Mouse (Mus musculus) macrophage (primary cell): ENCODE data around the gene Kcnd2. TPM values are rescaled to one million over a fixed set of nuclear protein-coding genes. Genes with fewer than 3 reads are reported as not detected.
"Not testable (repeated sequence)": the region's sequence is repeated elsewhere in the genome, so short reads cannot be mapped to it uniquely, and the experiment has no call there.

ENCODE experiments used
- H3K27ac ChIP-seq: fragments of 350-480 bp; formaldehyde crosslinking; 2 replicates; pipeline ENCODE4 v1.9.0; 2021
- H3K36me3 ChIP-seq: fragments of 350-480 bp; formaldehyde crosslinking; 2 replicates; pipeline ENCODE4 v1.9.0; 2021; ENCODE audit errors: inconsistent target
- H3K4me3 ChIP-seq: fragments of 350-480 bp; formaldehyde crosslinking; 2 replicates; pipeline ENCODE4 v1.9.0; 2021; ENCODE audit errors: inconsistent target
- H3K79me2 ChIP-seq: fragments of 350-480 bp; formaldehyde crosslinking; 2 replicates; pipeline ENCODE4 v1.9.0; 2021; ENCODE audit errors: inconsistent target
- WGBS: methylation state at CpG from one replicate; pipeline ENCODE4 v1.1.7; 2026; ENCODE audit warnings: inconsistent platforms; ENCODE audit not compliant: missing documents; 5-methylcytosine and 5-hydroxymethylcytosine counted together
- polyA plus RNA-seq: library from polyadenylated mRNA; stranded (reverse); fragments of 250-400 nt; gene quantifications from 3 replicates; pipeline ENCODE4 v1.2.4, GENCODE M21; 2018; ENCODE audit warnings: inconsistent platforms

Kcnd2 gene
- polyA plus RNA-seq, 1 experiment from 2014 or later, result not detected

DNA sequence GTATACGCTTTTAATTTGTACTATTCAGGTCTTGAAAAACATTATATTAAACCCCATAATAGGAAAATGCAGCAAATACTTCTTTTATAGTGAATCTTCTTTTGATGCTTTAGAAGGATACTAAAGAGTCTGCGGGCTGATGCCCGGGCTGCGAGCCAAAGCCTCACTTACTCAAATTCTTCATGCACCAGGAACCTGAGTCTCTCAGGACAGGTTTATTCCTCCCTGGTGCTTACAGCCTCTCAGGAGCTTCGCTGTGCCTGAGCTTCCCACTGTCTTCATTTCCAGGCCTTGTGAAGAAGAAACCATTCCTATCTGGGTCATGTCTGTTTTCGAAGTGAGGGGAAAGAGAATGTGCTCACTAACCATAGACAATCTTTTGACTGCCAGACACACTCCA, 106.1 kb downstream of the Kcnd2 start:
- no peak overlapping the region for H3K27ac ChIP-seq
- H3K79me2 ChIP-seq, result no peaks in the 10 kb centered on the region
- 88% methylated on average over 6 of the region's 6 CpGs for WGBS
- no peaks in the 10 kb centered on the region for H3K36me3 ChIP-seq
- H3K4me3 ChIP-seq, result no peak overlapping the region

- 90% methylated on average over 4 of the region's 4 CpGs for WGBS
Observed at GRCm38 (mm10) chr6:21322211-21322610, 106.9 kb downstream of the Kcnd2 start.

DNA sequence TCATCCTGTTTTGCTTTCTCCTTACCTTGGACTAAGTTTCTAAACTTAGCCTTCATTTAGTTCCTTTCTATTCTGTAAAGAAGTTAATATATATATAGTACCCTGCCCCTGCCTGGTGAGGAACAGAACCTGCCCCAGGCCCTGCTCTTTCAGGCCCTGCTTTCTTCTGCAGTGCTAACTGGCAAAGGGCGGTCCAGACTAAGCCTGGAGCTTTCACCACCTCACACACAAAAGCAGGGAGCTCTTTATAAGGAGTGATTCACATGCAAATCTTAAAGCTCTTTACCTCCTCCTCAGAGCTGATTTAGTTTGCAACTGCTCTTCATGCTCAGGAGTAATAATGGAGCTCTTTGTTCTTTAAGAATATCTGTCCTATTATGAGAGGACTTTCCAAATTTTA, 109.9 kb downstream of the Kcnd2 start:
- Histone ChIP-seq H3K27ac (no peak overlapping the region), H3K36me3 (no peaks in the 10 kb centered on the region), H3K79me2 (no peaks in the 10 kb centered on the region), H3K4me3 (no peak overlapping the region)
- WGBS, result 81% methylated on average over 1 of the region's 1 CpGs

More at GRCm38 (mm10) chr6:21322211-21322610, 106.9 kb downstream of the Kcnd2 start:
- Histone ChIP-seq H3K27ac (no peak overlapping the region), H3K79me2 (no peaks in the 10 kb centered on the region), H3K4me3 (no peak overlapping the region), H3K36me3 (no peaks in the 10 kb centered on the region)

- H3K4me3 ChIP-seq, result no peak overlapping the region
- H3K79me2 ChIP-seq, result no peaks in the 10 kb centered on the region
- no peaks in the 10 kb centered on the region for H3K36me3 ChIP-seq
- H3K27ac ChIP-seq, result no peak overlapping the region
- 11% methylated on average over 4 of the region's 4 CpGs for WGBS
Observed at GRCm38 (mm10) chr6:21327081-21327737, 111.9 kb downstream of the Kcnd2 start.

DNA sequence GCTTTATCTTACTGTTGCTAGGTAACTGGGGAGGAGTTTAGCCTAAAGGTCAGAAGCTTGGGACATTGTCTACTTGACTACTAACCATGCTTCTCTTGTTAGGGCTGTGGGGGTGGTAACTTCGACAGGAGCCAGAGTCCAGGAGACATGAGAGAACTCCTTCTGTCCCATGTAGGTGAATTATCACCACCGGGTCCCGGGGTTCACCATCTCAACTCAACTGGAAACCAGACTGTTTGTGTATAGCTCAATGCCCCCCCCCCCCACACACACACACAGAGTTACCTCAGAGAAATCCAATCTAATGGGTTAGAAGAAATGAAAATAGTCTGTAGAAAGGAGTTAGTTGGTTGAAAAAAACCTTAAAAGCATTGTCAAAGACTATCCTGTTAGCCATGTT, 170.0 kb downstream of the Kcnd2 start:
- not testable (repeated sequence) for H3K27ac ChIP-seq, H3K79me2 ChIP-seq, H3K36me3 ChIP-seq, H3K4me3 ChIP-seq
- WGBS, result 85% methylated on average over 3 of the region's 3 CpGs

DNA sequence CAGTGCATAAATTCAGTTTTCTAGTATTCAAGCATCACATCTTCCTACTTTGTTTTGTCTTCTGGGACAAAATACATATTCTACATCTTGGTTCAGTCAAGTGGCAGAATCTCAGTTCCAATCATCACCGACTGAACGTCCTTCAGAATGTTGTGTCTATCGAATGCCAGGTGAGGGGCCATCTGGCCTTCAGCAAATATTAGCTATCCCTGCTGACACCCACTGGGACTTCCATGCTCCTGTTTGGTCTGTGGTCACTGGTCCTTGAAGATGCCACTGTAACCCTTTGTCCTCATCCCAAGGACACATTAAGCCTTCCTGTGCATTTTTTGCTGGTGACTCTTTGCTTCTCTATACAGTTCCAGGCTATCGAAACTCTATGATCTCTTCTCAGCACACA, 176.5 kb downstream of the Kcnd2 start:
- 94% methylated on average over 4 of the region's 4 CpGs for WGBS
- Histone ChIP-seq H3K36me3 (no peaks in the 10 kb centered on the region), H3K4me3 (no peak overlapping the region), H3K79me2 (no peaks in the 10 kb centered on the region), H3K27ac (no peak overlapping the region)

- WGBS, result 71% methylated on average over 3 of the region's 3 CpGs
- Histone ChIP-seq H3K36me3 (no peaks in the 10 kb centered on the region), H3K79me2 (no peaks in the 10 kb centered on the region), H3K4me3 (no peak overlapping the region), H3K27ac (no peak overlapping the region)
Observed at GRCm38 (mm10) chr6:21413656-21414055, 198.4 kb downstream of the Kcnd2 start.

GRCm38 (mm10) chr6:21418246-21418645, 202.9 kb downstream of the Kcnd2 start:
- Histone ChIP-seq H3K4me3 (no peak overlapping the region), H3K27ac (no peak overlapping the region), H3K36me3 (no peaks in the 10 kb centered on the region), H3K79me2 (no peaks in the 10 kb centered on the region)
- 79% methylated on average over 6 of the region's 6 CpGs for WGBS

GRCm38 (mm10) chr6:21424202-21424785, 209.0 kb downstream of the Kcnd2 start:
- no peaks in the 10 kb centered on the region for H3K79me2 ChIP-seq
- no peak overlapping the region for H3K4me3 ChIP-seq
- H3K27ac ChIP-seq, result no peak overlapping the region
- H3K36me3 ChIP-seq, result no peaks in the 10 kb centered on the region
- WGBS, result 88% methylated on average over 4 of the region's 4 CpGs

- WGBS, result 100% methylated on average over 1 of the region's 1 CpGs
- H3K4me3 ChIP-seq, result no peak overlapping the region
- no peaks in the 10 kb centered on the region for H3K79me2 ChIP-seq
- H3K27ac ChIP-seq, result no peak overlapping the region
- no peaks in the 10 kb centered on the region for H3K36me3 ChIP-seq
Observed at GRCm38 (mm10) chr6:21431120-21431519, 215.8 kb downstream of the Kcnd2 start.

DNA sequence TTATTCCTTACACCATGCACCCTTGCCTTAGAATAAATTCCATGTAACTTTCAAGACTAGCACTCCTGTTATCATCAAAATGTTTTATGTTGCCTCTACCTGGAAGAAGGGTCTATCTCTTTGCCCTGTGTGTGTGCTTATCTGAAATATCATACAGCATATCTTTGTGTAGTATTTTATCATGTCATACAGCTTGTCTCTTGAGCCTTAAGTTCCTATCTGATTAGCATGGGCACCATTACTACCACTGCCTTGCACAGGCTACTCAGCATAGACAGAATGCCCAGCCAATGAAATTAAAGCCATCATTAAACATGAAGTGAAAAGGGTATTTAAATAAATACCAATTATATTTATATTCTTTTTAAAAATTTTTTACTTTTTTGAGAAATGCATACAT, 249.4 kb downstream of the Kcnd2 start:
- H3K79me2 ChIP-seq, result no peaks in the 10 kb centered on the region
- no peak overlapping the region for H3K4me3 ChIP-seq
- H3K27ac ChIP-seq, result no peak overlapping the region
- no peaks in the 10 kb centered on the region for H3K36me3 ChIP-seq

GRCm38 (mm10) chr6:21471891-21472544, 256.7 kb downstream of the Kcnd2 start:
- H3K36me3 ChIP-seq, result no peaks in the 10 kb centered on the region
- WGBS, result 63% methylated on average over 1 of the region's 1 CpGs

GRCm38 (mm10) chr6:21482714-21483113, 267.4 kb downstream of the Kcnd2 start:
- 85% methylated on average over 2 of the region's 2 CpGs for WGBS

More at GRCm38 (mm10) chr6:21471891-21472544, 256.7 kb downstream of the Kcnd2 start:
- Histone ChIP-seq H3K79me2 (no peaks in the 10 kb centered on the region), H3K27ac (no peak overlapping the region), H3K4me3 (no peak overlapping the region)

GRCm38 (mm10) chr6:21488536-21488935, 273.2 kb downstream of the Kcnd2 start:
- Histone ChIP-seq H3K4me3 (no peak overlapping the region), H3K27ac (no peak overlapping the region), H3K79me2 (no peaks in the 10 kb centered on the region), H3K36me3 (no peaks in the 10 kb centered on the region)
- WGBS, result 78% methylated on average over 2 of the region's 2 CpGs

More at GRCm38 (mm10) chr6:21482714-21483113, 267.4 kb downstream of the Kcnd2 start:
- H3K27ac ChIP-seq, result no peak overlapping the region
- no peaks in the 10 kb centered on the region for H3K79me2 ChIP-seq
- H3K4me3 ChIP-seq, result no peak overlapping the region
- no peaks in the 10 kb centered on the region for H3K36me3 ChIP-seq

DNA sequence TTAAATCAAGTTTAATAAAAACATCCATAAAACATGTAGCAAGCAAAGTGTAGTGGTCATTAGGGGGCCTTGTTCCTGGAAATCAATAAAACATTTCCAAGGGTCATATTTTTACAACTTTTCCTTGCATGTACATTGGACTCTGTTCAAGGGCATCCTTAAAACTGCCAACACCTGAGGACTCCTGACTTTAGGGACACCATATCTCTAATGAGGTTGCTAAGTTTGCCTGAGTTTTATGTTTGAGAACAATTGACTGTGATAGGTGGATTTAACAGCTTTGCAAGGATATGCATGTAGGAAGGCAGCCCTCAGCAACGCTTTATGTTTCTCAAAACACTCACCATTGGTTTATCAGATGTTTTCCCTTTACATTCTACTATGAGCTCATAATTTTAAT, 287.6 kb downstream of the Kcnd2 start:
- H3K4me3 ChIP-seq, result no peak overlapping the region
- no peaks in the 10 kb centered on the region for H3K36me3 ChIP-seq
- no peaks in the 10 kb centered on the region for H3K79me2 ChIP-seq
- no peak overlapping the region for H3K27ac ChIP-seq
- 75% methylated on average over 1 of the region's 1 CpGs for WGBS
